Mouse (Mus musculus) forebrain, embryonic 15.5 days (tissue): ENCODE data around the gene Stac2. TPM values are rescaled to one million over a fixed set of nuclear protein-coding genes. Genes with fewer than 3 reads are reported as not detected.

ENCODE experiments used
- ATAC-seq: fragments of 200-750 bp; cut with Nextera tagmentation; replicated peaks from 2 replicates; pipeline ENCODE4 v1.8.0; 2017; ENCODE audit warnings: mild to moderate bottlenecking, moderate TSS enrichment, moderate library complexity
- H3K27ac ChIP-seq: fragments of 300-500 bp; sonication (generic); replicated peaks from 2 replicates; pipeline ENCODE4 v1.5.1; 2015; ENCODE audit warnings: mild to moderate bottlenecking, inconsistent platforms
- H3K27me3 ChIP-seq: fragments of 300-500 bp; sonication (generic); 2 replicates; pipeline ENCODE4 v1.6.1; 2015; ENCODE audit warnings: inconsistent platforms
- H3K36me3 ChIP-seq: fragments of 300-500 bp; sonication (generic); 2 replicates; pipeline ENCODE4 v1.6.1; 2015; ENCODE audit warnings: mild to moderate bottlenecking, inconsistent platforms
- H3K4me1 ChIP-seq: fragments of 300-500 bp; sonication (generic); 2 replicates; pipeline ENCODE4 v1.6.1; 2015; ENCODE audit warnings: inconsistent platforms
- H3K4me2 ChIP-seq: fragments of 300-500 bp; sonication (generic); replicated peaks from 2 replicates; pipeline ENCODE4 v1.6.1; 2015; ENCODE audit warnings: mild to moderate bottlenecking, inconsistent platforms
- H3K4me3 ChIP-seq: fragments of 300-500 bp; sonication (generic); 2 replicates; pipeline ENCODE4 v1.5.1; 2015; ENCODE audit warnings: mild to moderate bottlenecking, inconsistent platforms
- H3K9ac ChIP-seq: fragments of 300-500 bp; sonication (generic); replicated peaks from 2 replicates; pipeline ENCODE4 v1.6.1; 2015; ENCODE audit warnings: mild to moderate bottlenecking, inconsistent platforms
- H3K9me3 ChIP-seq: fragments of 300-500 bp; sonication (generic); 2 replicates; pipeline ENCODE4 v1.6.1; 2016; ENCODE audit warnings: inconsistent platforms
- WGBS: fragments of 180-500 bp; shearing (Covaris S2); methylation state at CpG from one replicate; pipeline ENCODE4 v1.1.7; 2015; ENCODE audit warnings: mixed read lengths; 5-methylcytosine and 5-hydroxymethylcytosine counted together
- polyA plus RNA-seq: library from polyadenylated mRNA; unstranded; fragments of >200 nt; fragmentation: Nextera tagmentation; extraction: Ambion mirVana; gene quantifications from 2 replicates; pipeline ENCODE4 v1.2.1, GENCODE M21; 2015

Stac2 gene
- polyA plus RNA-seq, 1 experiment from 2014 or later: 3.2 TPM

DNA sequence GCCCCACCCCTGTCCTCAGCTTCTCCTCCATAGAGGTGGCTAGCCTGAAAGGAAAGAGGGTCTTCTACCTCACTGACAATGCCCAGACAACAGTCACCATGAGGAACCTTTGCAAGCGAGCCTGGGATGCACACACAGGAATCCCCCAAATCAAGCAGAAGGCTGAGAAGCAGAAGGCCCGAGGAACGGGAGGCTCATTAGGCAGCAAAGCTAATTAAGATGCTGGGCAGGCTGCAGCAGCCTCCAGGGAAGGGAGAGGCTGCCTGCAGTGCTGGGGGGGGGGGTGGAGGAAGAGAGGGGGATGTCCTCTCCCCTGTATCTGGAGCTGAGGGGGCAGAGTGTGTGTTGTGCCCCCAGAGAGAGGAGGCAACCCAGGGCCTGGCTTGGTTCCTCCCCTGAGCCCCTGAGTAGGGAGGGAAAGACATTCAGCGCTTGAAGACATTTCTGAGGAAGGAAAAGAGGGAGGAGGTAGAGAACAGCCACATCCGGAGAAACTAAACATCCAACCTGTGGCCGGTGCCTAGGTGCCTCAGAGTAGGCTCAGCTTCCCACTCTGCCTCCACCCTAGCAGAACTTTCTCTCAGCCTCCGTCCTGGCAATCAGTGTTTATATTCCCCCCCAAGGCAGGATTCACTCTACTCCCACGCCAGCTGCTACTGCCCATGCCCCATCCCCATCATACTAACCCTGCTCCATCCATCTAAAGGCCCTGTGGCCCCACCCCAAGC lies 33.2 kb downstream of the Stac2 start:
- Histone ChIP-seq H3K9ac (peak overlapping the region; percentile 38), H3K27ac (peak overlapping the region; percentile 87), H3K4me1 (peaks cover 48% of the 10 kb centered on the region), H3K4me2 (peak overlapping the region; percentile 73), H3K9me3 (no peaks in the 10 kb centered on the region), H3K27me3 (no peaks in the 10 kb centered on the region), H3K4me3 (peak overlapping the region; percentile 13), H3K36me3 (peaks cover 30% of the 10 kb centered on the region)
- WGBS: 16% methylated on average over 8 of the region's 8 CpGs
- 0 out of 2 replicates have a peak, but pooled peaks have one; percentile 7 for ATAC-seq

DNA sequence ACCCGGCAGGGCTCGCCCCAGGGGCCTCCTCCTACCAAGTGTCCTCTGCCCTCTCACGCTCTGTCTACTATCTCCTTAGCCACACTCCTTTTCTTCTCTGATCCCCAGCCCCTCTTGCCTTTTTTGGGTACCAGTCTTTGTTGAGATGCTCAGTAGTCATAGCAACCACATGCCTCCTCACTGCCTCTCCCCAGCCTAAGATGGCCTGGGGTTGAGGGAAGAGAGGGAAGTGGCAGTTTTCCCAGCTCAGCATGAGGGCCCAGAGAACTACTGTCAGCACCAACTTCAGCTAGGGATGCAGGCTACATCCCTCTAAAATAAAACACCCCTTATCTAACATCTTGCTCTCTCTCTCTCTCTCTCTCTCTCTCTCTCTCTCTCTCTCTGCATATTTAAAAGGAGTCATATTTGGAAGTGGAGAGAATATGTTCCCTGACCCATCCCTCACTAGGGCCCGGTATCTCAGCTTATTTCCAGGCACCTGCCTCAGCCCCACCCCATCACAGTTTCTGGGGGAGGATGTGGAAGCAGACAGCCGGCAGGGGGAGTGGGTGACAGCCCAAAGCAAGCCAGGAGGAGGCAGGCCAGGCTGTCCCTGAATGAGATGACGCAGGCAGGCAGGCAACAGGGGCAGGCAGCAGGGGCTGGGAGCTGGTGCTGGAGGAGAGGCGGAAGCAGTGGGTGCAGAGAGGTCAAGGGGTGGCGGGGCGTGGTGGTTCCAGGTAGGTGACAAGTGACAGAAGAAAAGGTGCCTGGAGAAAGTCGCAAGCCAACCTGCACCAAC lies 34.2 kb downstream of the Stac2 start:
- H3K27me3 ChIP-seq: no peaks in the 10 kb centered on the region
- ATAC-seq: 0 out of 2 replicates have a peak, but pooled peaks have one; percentile 11
- peak overlapping the region; percentile 73 for H3K4me2 ChIP-seq
- peak overlapping the region; percentile 38; the same call in 1 of the 2 replicates for H3K9ac ChIP-seq
- no peaks in the 10 kb centered on the region for H3K9me3 ChIP-seq
- H3K4me3 ChIP-seq: peak overlapping the region; percentile 13; the same call in 1 of the 2 replicates
- H3K4me1 ChIP-seq: peaks cover 48% of the 10 kb centered on the region
- peaks cover 39% of the 10 kb centered on the region for H3K36me3 ChIP-seq
- 31% methylated on average over 10 of the region's 10 CpGs for WGBS
- peak overlapping the region; percentile 87 for H3K27ac ChIP-seq

DNA sequence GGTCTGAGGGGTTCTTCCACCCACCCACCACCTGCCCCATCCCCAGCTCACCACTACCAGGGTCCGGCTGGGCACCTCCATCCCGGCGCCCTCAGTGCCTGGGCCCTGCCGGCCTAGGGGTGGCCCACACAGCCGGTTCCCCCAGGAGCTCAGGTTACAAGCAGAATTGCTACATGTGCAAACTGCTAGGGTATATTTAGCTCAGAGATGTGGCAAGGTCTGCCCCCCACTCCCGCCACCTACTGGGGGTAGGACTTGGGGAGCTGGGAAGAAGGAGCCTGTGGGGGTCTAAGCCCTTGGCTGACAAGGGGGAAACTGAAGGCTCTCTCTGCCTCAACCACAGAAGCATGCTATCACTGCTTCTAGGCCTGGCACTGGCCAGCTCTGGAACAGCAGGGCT lies 35.0 kb downstream of the Stac2 start:
- H3K27me3 ChIP-seq: no peaks in the 10 kb centered on the region
- WGBS: 74% methylated on average over 6 of the region's 6 CpGs
- peaks cover 42% of the 10 kb centered on the region for H3K36me3 ChIP-seq
- no peak overlapping the region for H3K4me3 ChIP-seq
- no peak for ATAC-seq
- H3K4me2 ChIP-seq: no peak overlapping the region
- peak overlapping the region; percentile 22; the same call in 1 of the 2 replicates for H3K9ac ChIP-seq
- H3K9me3 ChIP-seq: no peaks in the 10 kb centered on the region
- H3K4me1 ChIP-seq: peaks cover 44% of the 10 kb centered on the region
- H3K27ac ChIP-seq: no peak overlapping the region

DNA sequence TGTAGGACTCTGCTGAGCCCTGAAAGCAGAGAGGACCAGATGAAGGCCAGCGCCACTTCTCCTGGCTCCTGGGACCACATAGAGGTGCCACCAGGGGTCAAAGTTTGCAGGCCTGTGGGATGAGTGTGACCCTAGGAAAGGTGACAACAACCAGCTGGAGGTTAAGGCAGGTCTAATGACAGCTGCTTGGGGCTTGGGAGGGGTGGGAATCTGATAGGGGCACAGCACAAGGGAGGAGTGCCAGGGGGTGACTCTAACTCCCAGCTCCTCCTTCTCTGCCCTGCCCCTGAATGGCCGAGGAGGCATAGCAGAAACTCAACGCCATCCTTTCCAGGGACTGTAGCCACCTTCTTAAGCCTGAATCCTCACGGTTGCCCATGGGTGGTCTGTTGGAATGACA lies 36.4 kb downstream of the Stac2 start:
- Histone ChIP-seq H3K9ac (no peak overlapping the region), H3K27me3 (no peaks in the 10 kb centered on the region), H3K4me2 (no peak overlapping the region), H3K36me3 (peaks cover 42% of the 10 kb centered on the region), H3K27ac (no peak overlapping the region), H3K4me3 (no peak overlapping the region), H3K9me3 (no peaks in the 10 kb centered on the region), H3K4me1 (peaks cover 38% of the 10 kb centered on the region)
- WGBS: 84% methylated on average over 4 of the region's 4 CpGs
- ATAC-seq: no peak

DNA sequence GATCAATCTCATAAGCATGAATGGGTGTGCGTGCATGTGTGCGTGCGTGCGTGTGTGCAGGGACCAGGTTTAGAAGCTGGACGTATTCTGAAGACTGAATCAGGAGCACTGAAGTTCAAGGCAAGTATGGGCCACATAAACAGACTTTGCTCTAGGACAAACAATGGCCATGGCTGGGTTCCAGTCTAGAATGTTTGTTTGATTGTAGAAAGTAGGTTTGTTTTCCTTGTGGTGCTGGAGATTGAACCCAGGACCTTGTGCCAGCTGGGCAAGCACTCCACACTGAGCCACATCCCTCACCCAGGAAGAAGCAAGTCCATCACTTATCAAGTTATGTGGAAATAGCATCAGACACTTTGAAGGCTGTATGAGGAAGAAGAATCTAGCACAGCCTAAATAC lies 37.1 kb downstream of the Stac2 start:
- ATAC-seq: no peak
- Histone ChIP-seq H3K36me3 (peaks cover 47% of the 10 kb centered on the region), H3K27me3 (no peaks in the 10 kb centered on the region), H3K4me3 (no peak overlapping the region), H3K9me3 (no peaks in the 10 kb centered on the region), H3K27ac (no peak overlapping the region), H3K4me1 (peaks cover 31% of the 10 kb centered on the region), H3K9ac (no peak overlapping the region), H3K4me2 (no peak overlapping the region)
- whole genome bisulfite sequencing: 94% methylated on average over 5 of the region's 5 CpGs

DNA sequence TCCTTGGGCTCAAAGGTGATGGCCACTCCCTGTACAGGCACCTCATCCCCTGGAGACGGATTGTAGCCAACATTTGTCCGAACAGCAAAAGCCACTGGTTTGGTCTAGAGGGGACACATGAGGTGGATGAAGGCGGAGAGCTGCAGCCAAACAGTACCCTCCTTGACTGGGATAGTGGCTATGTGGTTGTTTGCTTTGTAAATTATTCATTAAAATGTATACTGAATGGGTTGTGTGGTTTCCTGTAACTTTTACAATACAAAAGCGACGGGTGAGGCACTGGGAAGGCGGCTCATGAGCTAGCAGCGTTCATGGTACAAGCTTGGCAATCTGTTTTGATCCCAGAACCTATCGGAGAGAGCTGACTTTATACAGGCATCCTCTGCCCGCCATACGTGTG lies 40.4 kb downstream of the Stac2 start:
- Histone ChIP-seq H3K4me2 (no peak overlapping the region), H3K9ac (no peak overlapping the region), H3K27me3 (no peaks in the 10 kb centered on the region), H3K27ac (no peak overlapping the region), H3K4me3 (no peak overlapping the region), H3K4me1 (no peaks in the 10 kb centered on the region), H3K36me3 (peaks cover 71% of the 10 kb centered on the region), H3K9me3 (no peaks in the 10 kb centered on the region)
- 82% methylated on average over 10 of the region's 10 CpGs for WGBS
- no peak for ATAC-seq

DNA sequence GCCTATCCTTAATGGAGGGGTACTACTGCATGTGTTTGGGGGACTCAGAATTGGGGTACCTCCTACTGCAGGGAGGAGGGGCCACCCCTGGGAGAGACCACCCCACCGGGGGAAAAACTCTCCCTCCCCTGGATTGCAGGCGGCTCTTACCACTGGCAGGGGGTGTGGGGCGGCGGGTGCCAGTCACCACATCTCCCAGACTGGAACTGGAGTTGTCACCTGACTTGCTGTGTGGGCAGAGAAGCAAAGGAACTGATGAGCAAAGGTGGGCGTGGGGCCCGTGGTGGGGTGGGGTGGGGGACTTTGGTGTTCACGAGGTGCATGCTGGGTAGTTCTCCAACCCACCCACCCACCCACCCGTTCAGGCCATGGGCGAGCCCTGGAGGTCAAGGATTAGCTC lies 41.5 kb downstream of the Stac2 start:
- ATAC-seq: no peak
- Histone ChIP-seq H3K27ac (no peak overlapping the region), H3K4me1 (no peaks in the 10 kb centered on the region), H3K9ac (no peak overlapping the region), H3K9me3 (no peaks in the 10 kb centered on the region), H3K36me3 (peaks cover 68% of the 10 kb centered on the region), H3K4me2 (no peak overlapping the region), H3K27me3 (no peaks in the 10 kb centered on the region), H3K4me3 (no peak overlapping the region)
- WGBS: 77% methylated on average over 9 of the region's 9 CpGs

DNA sequence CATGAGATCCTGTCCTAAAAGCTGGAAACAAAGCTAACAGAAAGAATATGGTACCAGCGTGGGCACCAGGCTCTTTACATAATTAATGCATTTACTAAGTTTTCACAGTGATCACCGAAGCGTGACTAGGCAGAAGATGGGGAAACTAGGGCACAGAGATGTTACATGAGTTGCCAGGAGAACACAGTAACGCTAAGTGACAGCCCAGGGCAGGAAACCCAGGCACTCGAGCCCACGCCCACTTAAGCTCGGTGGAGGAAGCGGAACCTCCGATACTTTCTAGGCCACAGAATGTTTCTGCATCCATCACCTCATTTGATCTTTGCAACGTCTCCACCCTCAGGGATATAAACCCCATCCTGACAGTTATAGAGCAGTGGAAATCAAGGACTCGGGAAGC lies 45.2 kb downstream of the Stac2 start:
- Histone ChIP-seq H3K36me3 (peaks cover 64% of the 10 kb centered on the region), H3K4me1 (peaks cover 10% of the 10 kb centered on the region)
- WGBS: 87% methylated on average over 11 of the region's 11 CpGs

DNA sequence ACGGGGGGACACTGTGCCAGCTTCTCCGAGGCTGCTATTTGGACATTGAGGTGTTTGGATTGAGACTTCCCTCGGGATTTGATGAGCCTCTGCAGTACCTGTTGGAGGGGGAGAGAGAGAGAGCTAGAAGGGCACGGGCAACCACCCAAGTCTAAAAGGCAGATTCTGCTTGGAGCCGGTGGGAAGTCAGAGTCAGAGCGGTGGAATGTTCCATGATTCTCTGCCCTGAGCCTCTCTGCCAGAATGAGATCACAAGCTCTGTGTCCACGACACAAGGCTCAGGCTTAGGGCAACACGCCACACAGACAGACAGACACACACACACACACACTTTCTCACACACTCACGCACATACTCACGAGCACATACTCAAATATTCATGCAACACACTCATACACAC lies 47.6 kb downstream of the Stac2 start:
- no peak for ATAC-seq
- H3K4me1 ChIP-seq: peaks cover 19% of the 10 kb centered on the region
- no peaks in the 10 kb centered on the region for H3K27me3 ChIP-seq
- peaks cover 58% of the 10 kb centered on the region for H3K36me3 ChIP-seq
- no peak overlapping the region for H3K9ac ChIP-seq
- H3K27ac ChIP-seq: no peak overlapping the region
- no peak overlapping the region for H3K4me3 ChIP-seq
- WGBS: 82% methylated on average over 10 of the region's 10 CpGs
- H3K9me3 ChIP-seq: no peaks in the 10 kb centered on the region
- H3K4me2 ChIP-seq: no peak overlapping the region

More for the DNA sequence above, 45.2 kb downstream of the Stac2 start:
- Histone ChIP-seq H3K9me3 (no peaks in the 10 kb centered on the region), H3K27me3 (no peaks in the 10 kb centered on the region), H3K4me3 (no peak overlapping the region), H3K9ac (no peak overlapping the region), H3K4me2 (no peak overlapping the region), H3K27ac (no peak overlapping the region)
- no peak for ATAC-seq

DNA sequence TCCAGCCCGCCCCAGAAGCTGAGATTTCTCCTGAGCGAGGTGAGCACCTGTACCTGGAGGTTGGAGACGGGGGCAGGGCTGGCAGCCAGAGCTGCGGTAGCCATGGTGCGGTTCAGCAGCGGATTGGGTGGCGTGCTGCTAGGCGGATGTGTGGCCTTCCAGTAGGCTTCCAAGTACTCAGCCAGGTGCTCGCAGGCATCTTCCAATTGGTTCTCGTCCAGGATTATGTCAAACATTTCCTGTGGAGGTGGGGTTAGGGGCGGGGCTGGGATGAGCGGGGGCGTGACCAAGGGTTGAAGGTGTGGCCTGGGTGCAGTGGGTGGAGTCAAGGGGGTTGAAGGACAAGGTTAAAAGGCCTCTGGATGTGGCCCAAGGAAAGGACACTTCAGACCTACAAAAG lies 48.2 kb downstream of the Stac2 start:
- Histone ChIP-seq H3K9ac (no peak overlapping the region), H3K4me3 (no peak overlapping the region), H3K27ac (no peak overlapping the region), H3K9me3 (no peaks in the 10 kb centered on the region), H3K4me1 (peaks cover 19% of the 10 kb centered on the region), H3K4me2 (no peak overlapping the region), H3K36me3 (peaks cover 53% of the 10 kb centered on the region), H3K27me3 (no peaks in the 10 kb centered on the region)
- 54% methylated on average over 13 of the region's 13 CpGs for WGBS
- ATAC-seq: no peak

DNA sequence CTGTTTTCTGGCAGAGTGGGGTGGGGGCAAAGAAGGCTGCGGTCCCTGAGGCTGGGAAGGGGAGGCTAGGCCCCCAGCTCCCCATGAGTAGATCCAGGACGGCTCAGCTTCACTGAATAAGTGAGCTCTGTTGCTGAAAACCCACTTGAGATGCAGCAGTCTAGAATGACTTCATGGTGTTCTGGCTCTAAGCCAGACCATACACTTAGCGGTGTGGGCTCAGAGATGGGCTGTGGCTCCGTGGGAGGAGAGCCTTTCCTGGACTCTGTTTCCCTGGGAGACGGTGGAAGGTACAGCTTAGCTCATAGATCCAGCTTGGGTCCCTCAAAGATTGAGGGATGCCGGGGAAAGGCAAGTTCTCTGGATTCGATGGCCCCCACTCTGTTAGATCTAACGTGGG lies 49.1 kb downstream of the Stac2 start:
- no peak for ATAC-seq
- Histone ChIP-seq H3K27ac (peak overlapping the region; percentile 42; the same call in 1 of the 2 replicates), H3K9ac (no peak overlapping the region), H3K4me1 (peaks cover 19% of the 10 kb centered on the region), H3K4me2 (no peak overlapping the region), H3K36me3 (peaks cover 44% of the 10 kb centered on the region), H3K27me3 (no peaks in the 10 kb centered on the region), H3K9me3 (no peaks in the 10 kb centered on the region), H3K4me3 (no peak overlapping the region)
- 54% methylated on average over 8 of the region's 8 CpGs for WGBS

DNA sequence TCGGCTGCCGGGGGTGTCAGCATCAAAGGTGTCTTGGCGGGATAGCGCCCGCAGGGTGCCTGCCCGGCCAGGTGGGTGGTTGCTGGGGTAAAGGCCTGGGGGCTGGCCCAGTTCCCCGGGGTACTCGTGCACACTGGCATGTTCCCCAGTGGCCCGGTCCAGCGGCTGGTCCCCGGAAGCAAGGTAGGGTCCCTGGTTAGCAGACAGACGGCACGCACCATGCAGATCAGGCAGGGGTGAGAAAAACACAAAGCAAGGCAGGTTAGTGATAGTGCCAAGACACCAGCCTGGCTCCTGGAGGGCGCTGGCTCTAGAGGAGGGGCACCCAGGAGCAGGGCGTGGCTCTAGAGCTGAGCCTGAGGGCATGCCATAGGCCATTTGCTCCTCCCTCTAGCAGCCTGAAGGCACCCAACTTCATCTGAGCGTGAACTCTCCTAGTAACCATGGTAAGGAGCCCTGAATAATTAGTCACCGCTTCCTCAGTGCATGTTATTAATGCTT lies 50.0 kb downstream of the Stac2 start:
- no peaks in the 10 kb centered on the region for H3K9me3 ChIP-seq
- peaks cover 37% of the 10 kb centered on the region for H3K36me3 ChIP-seq
- no peak overlapping the region for H3K4me3 ChIP-seq
- peak; percentile 27 for ATAC-seq
- H3K4me1 ChIP-seq: peaks cover 19% of the 10 kb centered on the region
- WGBS: 24% methylated on average over 17 of the region's 17 CpGs
- no peak overlapping the region for H3K4me2 ChIP-seq
- H3K27me3 ChIP-seq: no peaks in the 10 kb centered on the region
- no peak overlapping the region for H3K9ac ChIP-seq
- no peak overlapping the region for H3K27ac ChIP-seq
